Mouse (Mus musculus) embryo, embryonic 10 days (tissue): ENCODE data around the gene Vdac1.
A peak's percentile ranks its signal among the peaks of the same experiment; 100 is the strongest.
"Not testable (repeated sequence)": the region's sequence is repeated elsewhere in the genome, so short reads cannot be mapped to it uniquely, and the experiment has no call there.

Experiments used
- DNase-seq: peaks from one replicate; pipeline ENCODE4 v3.0.0-alpha.2; 2015; ENCODE audit warnings: low spot score

Vdac1 gene

DNA sequence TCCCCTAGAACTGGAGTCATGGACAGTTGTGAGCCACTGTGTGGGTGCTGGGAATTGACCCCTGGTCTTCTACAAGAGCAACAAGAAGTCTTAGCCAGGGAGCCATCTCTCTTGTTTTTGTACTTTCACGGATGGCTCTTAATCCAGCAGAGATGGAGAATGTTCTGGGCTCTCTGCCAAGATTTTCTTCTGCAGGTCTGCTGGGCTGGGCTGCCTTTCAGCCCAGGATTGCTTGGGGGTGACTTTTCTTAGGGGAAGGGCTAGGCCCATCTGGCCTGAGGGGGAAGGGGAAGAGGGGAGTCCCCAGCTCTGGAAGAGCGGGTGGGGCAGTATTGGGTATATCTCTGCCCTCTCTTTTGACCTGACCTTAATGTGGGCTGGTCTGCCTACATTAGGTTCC, 9.9 kb downstream of the Vdac1 start:
- no peak for DNase-seq

- no peak for DNase-seq
Measured at GRCm38 (mm10) chr11:52373841-52374240, 13.2 kb downstream of the Vdac1 start.

DNA sequence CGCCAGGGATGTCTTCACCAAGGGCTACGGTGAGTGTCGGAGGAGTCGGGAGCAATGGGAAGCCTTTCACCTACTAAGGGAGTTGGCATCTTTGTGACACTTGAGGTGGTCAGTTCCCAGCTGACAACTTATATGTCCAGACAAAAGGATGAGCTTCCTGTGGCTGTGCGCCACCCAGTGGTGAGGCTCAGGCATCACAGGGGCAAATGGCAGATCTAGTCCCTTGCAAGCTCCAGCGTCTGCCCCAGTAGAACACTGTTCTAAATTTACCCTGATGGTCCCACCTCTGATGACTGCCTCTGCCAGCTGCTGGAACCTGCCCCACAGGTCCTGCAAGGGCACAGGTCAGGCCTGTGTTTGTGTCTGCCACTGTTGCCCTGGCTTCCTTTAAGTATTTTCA, 13.7 kb downstream of the Vdac1 start:
- peak; percentile 81 for DNase-seq

GRCm38 (mm10) chr11:52377579-52377978, 16.9 kb downstream of the Vdac1 start:
- DNase-seq = no peak

DNA sequence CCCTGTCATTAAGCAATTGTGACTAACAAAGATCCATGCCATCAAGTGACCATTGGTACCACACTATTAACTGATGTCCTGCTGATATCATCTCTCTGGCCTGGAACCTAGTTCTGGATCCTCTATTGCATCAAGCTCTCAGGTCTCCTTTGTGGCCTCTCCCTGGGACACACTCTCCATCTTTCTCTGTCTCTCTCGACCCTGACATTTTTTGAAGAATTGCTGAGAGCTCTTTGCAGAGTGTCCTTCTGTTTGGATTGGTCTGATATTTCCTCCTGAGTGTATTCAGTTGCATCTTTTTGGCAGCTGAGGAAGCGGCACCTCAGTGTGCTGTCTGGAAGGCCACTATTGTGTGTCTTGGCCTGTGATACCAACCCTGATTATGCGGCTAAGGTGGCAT, 18.6 kb downstream of the Vdac1 start:
- no peak for DNase-seq

GRCm38 (mm10) chr11:52383741-52384140, 23.1 kb downstream of the Vdac1 start:
- DNase-seq = no peak

DNA sequence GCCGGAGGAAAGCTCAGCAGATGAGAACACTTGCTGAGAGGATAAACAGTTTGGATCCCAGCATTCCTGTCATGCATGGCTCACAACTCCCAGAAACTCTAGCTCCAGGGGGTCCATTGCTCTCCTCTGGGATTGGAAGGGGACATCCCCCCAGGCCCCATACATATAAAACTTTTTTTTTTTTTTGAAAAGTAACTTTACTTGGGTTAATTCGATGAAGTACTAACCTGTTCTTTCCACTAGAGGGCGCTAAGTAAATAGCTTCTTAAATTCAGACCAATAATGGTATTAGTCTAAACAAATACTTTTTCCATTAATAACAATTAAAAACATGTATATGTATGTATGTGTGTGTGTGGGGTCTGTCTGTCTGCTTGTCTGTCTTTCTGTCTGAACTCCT, 24.0 kb downstream of the Vdac1 start:
- peak; percentile 35 for DNase-seq

DNA sequence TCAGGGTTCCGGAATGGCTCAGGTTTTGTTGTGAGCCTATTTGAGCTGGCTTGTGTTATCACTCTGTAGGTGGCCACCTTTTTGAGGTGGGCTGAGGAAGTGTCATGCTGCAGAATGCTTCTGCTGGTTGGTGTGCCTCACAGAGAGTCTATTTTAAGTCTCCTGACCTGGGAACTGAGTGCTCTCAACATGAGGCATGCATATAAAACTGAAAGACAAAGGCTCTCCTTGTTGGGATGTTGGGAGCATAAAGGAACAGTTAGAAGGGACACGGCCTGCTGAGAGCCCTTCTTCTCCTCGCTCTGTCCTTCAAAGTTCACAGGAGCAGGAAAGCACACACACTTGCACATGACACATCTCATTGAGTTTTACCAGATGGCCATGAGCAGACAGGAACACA, 26.2 kb downstream of the Vdac1 start:
- DNase-seq = no peak

- no peak for DNase-seq
Measured at GRCm38 (mm10) chr11:52388150-52388549, 27.5 kb downstream of the Vdac1 start.

DNA sequence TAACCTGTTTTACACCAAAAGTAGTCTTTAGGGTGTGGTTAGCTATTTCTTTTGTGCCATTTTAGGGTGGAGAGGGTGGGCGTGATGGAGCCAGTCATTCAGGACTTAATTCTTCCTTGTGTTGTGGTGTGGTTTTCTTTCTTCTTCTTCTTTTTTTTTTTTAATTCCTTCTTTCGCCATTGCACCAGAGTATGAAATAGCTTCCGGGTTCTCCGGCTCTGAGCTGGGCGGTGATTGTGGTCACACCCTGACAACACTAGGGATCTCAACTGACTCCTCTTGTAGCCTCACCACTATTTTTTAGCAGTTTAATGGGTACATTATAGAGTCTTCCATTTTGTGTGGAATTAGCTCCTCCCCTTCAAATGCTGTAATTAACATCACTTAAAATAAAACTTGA, 28.3 kb downstream of the Vdac1 start:
- not testable (repeated sequence) for DNase-seq

DNA sequence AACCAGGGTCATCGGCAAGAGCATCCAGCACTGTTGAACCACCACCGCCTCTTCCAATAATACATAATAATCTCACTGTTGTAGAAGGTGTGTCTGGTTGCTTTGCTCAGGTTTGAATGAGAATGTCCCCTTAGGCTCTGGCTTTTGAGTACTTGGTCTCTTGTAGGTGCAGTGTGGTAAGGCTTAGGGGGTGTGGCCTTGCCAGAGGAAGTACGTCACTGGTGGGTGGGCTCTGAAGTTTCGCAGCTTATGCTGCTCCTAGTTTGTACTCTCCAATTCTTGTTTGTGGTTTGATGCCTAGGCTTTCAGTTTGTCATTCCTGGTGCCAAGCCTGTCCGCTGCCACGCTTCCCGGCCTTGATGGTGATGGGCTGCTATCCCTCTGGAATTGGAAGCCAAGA, 29.3 kb downstream of the Vdac1 start:
- DNase-seq = no peak

DNA sequence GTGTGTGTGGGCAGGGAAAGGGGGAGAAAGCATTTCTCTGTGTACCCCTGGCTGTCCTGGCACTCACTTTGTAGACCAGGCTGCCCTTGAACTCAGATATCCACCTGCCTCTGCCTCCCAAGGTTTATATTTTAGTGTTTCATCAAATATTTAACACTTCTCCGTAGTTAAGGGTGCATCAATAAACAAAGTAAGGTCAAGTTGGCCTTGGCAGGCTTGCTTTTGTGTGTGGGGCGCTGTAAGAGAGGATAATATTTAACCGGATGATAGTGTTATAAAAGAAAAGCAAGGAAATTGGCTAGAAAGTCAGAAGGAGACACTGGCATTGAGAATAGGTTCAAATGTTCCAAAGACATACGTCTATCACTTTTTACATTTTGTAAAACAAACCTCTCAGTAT, 33.8 kb downstream of the Vdac1 start:
- no peak for DNase-seq

- DNase-seq = no peak
Measured at GRCm38 (mm10) chr11:52395343-52395742, 34.7 kb downstream of the Vdac1 start.

DNA sequence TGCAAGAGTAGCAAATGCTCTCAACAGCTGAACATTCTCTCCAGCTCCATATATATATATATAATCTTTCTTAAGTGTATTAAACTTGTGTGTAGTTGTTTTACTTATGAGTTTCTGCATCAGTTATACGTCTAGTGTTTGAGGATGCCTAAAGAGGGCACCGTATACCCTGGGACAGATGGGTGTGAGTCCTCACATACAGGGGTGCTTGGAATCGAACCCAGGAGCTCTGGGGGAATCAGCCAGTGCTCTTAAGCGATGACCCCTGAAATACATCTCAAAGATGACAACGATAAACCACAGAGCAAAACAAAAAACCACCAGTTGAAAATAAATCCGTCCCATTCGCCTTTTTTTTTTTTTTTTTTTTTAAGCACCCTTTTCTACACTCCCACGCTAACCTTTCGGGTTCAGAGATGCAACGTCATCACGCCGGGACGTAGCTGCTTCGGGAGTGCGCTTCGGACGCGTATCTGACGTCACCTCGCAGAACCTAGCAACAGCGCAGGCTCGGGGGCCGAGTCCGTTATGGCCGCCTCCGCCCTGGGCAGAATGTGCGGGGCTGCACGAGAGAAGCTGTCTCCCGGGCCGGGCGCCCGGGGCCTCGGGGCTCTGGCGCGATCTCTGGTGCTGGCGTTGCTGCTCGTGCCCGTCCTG, 35.4 kb downstream of the Vdac1 start, which contains the start of gene 9530068E07Rik:
Gene 9530068E07Rik, plus strand, starts transcription at position 489 of the 657 bp plus-strand sequence.
- peak; percentile 99 for DNase-seq

DNA sequence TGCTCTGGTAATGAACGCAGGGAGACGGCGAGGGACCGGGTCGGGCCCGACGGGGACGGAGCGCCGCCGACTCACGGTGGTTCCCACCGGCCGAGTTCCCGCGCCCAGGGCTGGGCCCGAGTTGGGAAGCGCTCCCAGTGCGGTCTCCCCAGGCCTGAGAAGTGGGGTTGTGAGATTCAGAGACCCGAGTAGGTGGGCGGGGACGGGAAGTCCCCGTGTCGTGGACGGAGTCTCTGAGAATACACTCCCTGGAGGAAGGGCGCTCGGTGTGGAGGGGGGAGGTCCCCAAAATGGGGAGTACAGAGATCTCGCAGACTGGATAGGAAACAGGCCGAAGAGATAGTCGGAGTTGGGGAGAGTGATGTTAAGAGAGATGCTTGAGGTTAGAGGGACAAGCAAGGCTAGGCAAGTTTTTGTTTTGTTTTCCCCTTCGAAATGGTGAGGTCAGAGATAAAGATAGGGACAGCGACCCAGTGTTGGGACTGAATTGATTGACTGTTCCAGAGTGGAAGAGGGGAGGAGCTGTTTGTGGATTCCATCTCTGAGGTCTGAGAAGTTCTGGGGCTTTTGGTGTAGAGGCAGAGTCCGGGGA, 36.0 kb downstream of the Vdac1 start:
- DNase-seq = peak; percentile 59

DNA sequence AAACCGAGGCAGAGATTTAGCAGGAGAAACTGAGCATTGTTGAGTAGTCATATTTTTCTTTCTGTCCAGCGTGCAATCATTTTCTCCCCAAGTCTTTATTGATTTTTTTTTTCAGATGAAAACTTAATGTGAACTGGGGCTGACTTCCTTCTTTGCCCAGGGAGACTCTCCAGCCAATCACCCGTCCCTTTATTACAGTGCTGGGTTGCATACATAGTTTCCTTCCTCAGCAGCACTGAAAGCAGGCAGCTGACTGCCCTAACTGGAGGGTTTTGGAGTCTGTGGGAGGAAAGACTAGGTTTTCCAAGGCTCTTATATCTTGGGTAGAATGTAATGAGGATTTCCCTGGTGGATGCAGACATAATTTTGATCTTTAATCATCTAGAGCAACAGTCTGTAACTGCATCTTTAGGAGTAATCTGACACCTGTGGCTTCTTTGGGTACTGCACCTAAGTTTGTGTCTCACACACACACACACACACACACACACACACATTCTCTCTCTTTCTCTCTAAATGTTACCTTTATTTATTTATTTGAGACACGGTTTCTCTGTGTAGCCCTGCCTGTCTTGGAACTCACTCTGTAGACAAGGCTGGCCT, 36.8 kb downstream of the Vdac1 start:
- DNase-seq = no peak

DNA sequence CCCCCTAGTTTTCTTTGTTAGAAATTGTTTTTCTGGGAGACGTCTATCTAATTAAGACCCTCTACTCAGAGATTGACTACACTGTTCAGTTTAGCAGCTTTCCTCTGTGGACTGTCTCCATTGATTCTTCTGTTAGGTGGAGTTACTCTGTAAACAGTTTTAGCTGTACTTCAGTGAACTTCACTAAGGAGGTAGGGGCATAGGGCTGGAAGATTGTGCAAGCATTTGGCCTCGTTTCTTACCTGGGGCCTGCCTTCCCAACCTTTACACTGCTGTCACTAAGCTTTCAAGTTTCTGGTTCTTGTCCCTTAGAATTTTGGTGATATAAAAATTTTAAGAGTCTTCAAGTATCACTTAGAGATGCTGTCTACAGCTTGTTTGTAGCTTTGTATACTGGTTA, 40.8 kb downstream of the Vdac1 start:
- DNase-seq = no peak

DNA sequence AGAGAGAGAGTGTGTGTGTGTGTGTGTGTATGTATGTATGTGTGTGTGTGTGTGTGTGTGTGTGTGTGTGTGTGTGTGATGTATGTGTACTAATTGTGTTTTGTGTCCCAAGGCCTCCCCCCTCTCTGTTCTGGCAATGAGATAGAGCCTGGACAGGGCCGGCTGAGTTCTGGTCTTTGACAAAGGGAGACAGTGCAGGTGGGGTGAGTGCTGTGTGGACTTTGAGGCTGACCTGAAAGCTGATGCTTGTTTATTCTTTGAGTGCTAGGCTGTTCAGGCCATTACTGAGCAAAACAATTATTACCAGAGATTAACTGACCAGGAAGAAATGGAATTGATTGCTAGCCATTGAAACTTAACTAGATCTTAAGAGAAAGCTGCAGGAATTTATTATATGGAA, 41.9 kb downstream of the Vdac1 start:
- DNase-seq = no peak

DNA sequence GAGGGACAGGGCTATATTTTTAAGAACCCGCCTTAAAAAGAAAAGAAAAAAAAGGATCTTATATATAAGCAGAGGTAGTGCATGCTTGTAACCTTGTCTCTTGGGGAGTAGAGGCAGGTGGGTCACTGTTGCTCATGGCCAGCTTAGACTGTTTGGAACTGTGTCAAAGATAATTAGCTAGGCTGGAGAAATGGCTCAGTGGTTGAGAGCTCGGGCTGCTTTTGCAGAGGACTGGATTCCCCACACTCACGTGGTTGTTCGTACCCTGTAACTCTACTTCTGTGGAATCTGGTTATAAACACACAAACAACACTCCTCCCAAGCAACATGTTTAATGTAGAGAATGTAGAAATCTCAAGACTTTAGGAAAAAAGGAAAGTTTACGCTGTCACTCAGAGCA, 43.5 kb downstream of the Vdac1 start:
- no peak for DNase-seq

GRCm38 (mm10) chr11:52405196-52405688, 44.6 kb downstream of the Vdac1 start:
- no peak for DNase-seq

DNA sequence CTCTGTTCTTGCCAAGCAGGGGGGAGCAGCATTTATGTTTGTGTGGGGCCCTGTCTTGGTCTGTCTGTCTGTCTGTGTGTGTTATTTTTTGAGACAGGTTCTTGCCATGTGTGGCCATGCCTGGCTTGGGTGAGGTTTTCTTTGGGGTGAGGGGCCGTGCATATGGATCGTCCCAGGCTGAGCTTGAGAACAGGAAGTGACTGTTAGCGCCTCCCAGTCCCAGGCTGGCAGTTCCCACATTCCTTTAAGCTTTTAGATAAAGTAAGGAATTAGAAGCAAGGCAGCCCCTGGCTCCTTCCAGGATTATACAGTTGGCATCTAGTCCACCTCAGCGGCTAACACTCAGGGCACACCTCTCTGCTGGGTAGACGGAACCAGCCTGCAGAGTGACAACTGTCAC, 48.7 kb downstream of the Vdac1 start:
- DNase-seq = no peak

- peak; percentile 1 for DNase-seq
Measured at GRCm38 (mm10) chr11:52418358-52418757, 57.7 kb downstream of the Vdac1 start.

GRCm38 (mm10) chr11:52419246-52419645, 58.6 kb downstream of the Vdac1 start:
- peak; percentile 3 for DNase-seq
